Mouse (Mus musculus) lung, adult 18-20 months (tissue): ENCODE measurements around the gene Serpinb6d.

ENCODE experiments used
- DNase-seq, 2 experiments: peaks; one replicate each; pipeline ENCODE4 v3.0.0; 2022; ENCODE audit warnings: mixed read lengths in 2 of 2

Gene Serpinb6d

DNA sequence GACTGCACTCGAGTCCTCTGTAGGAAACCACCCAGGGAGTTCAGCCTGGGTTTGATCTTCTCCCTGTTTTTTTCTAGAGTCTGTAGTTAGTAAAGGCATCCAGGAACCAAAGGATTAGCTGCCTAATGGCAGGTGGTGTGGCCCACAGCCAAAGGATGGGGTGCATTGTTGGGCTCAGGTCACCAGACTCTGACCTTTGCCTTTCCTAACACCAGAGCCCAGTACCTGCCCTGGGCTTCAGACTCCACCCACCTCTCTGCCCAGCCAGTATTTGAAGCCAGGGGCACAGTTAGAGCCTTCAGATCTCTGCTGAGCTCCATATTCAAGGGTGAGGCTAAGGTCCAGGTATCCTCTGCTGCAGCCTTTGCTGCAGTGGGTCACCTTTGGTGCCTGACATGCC, at the start of gene Serpinb6d:
Serpinb6d (plus strand) TSS at position 301 of the 400 bp plus-strand sequence.
- DNase-seq, result no peak

DNA sequence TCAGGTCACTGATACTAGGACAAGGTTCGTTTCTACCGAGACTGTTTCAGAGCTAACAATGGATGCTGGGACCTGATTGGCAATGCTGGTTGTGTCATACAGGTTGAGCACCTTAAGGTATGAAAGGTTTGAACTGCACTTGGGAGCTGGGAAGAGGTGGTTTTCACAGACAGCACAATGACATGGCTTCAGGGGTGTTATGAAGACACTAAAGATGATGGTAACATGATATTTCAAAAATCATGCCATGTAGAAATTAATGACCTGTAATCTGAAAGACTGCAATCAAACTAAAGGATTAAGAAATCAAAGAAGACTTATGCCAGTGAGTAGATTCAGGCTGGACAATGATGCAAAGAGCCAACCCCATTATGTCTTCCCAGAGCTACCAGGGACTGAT, 38.3 kb upstream of the Serpinb6d start:
- DNase-seq, result no peak

DNA sequence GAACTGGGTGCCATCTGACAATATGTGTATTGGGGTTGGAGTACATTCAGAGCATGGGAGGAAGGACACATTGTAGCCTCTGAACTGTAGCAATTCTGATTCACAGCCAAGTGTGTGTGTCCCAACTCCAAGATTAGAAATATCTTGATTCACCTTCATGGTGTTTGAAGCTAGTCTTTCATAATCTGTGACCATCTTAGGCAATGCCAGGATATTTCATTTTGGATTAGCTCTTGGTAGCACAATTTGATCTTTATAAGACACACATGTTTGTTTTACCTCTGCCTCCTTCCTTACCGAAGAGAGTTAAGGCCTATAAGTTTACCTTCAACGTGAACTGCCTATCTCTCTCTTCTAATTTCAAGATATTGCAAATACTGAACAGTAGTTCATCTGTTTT, 18.7 kb upstream of the Serpinb6d start:
- no peak for DNase-seq

- DNase-seq, result no peak
Measured at GRCm38 (mm10) chr13:33662550-33662949, 1.3 kb downstream of the Serpinb6d start.

- no peak for DNase-seq
Measured at GRCm38 (mm10) chr13:33720296-33720695, 59.1 kb downstream of the Serpinb6d start.
